In genomic region chr13:42818378-42818777, GRCm38 (mm10) we compare ENCODE assay signal across 9 mouse cellular contexts.
DNase-seq lines count a peak whose midpoint lies in the region; ATAC-seq and TF ChIP-seq lines count a peak whose summit lies in the region.
"Had no signal": no experiment of that assay in that cellular context is flagged by ENCODE, and none has a peak within 500 bp of the region (broad histone marks: within the 10 kb centered on the region; RNA-seq: fewer than 3 reads in every experiment).

No protein-coding gene starts in this region.

- no peak for TF ChIP-seq POLR2A in ES-Bruce4 (IDR thresholded peaks at IDR 0.05; ENCODE audit: insufficient read depth, low read length)
- TF ChIP-seq POLR2A in bone marrow, adult 2 months (IDR thresholded peaks at IDR 0.05; ENCODE audit: borderline replicate concordance, control insufficient read depth, low read depth, low read length) = no peak
- TF ChIP-seq POLR2A in embryonic fibroblast, embryonic 13.5 days (IDR thresholded peaks at IDR 0.05; ENCODE audit: low read depth, low read length) = no peak

- no peaks in the 10 kb centered on the region for H3K9me3 ChIP-seq in kidney, embryonic 16.5 days (ENCODE audit: low read length)
- peaks cover 3% of the 10 kb centered on the region; the same call in 1 of the 2 replicates for H3K9me3 ChIP-seq in ES-Bruce4 (replicated peaks; ENCODE audit: control insufficient read depth, insufficient read depth, low read length, poor library complexity, severe bottlenecking)
- no peaks in the 10 kb centered on the region for H3K9me3 ChIP-seq in limb, embryonic 11.5 days (ENCODE audit: control insufficient read depth, low read length)

- no peak for ATAC-seq in kidney, embryonic 16.5 days (ENCODE audit: low FRiP score, low TSS enrichment)
- no peak for ATAC-seq in limb, embryonic 11.5 days (ENCODE audit: insufficient number of reproducible peaks, low FRiP score, low TSS enrichment, low read depth)

- TF ChIP-seq EP300 in ES-Bruce4 (IDR thresholded peaks at IDR 0.05; ENCODE audit: insufficient read depth, low read depth, low read length) = no peak

- 45% methylated on average over 10 of the region's 10 CpGs for WGBS in kidney, embryonic 16.5 days
- WGBS in bone marrow, adult 2 months = 41% methylated on average over 10 of the region's 10 CpGs
- 54% methylated on average over 10 of the region's 10 CpGs for WGBS in limb, embryonic 11.5 days

- no peaks in the 10 kb centered on the region for H3K36me3 ChIP-seq in kidney, embryonic 16.5 days (ENCODE audit: insufficient read depth, low read length)
- no peaks in the 10 kb centered on the region for H3K36me3 ChIP-seq in ES-Bruce4 (ENCODE audit: control insufficient read depth, insufficient read depth, low read length, poor library complexity, severe bottlenecking)
- no peaks in the 10 kb centered on the region for H3K36me3 ChIP-seq in limb, embryonic 11.5 days (ENCODE audit: control insufficient read depth, insufficient read depth, low read length)

- no peaks in the 10 kb centered on the region for H3K27me3 ChIP-seq in kidney, embryonic 16.5 days (ENCODE audit: insufficient read depth, low read length)
- no peaks in the 10 kb centered on the region for H3K27me3 ChIP-seq in ES-Bruce4 (ENCODE audit: control insufficient read depth, insufficient read depth, low read length, poor library complexity, severe bottlenecking)
- no peaks in the 10 kb centered on the region for H3K27me3 ChIP-seq in limb, embryonic 11.5 days (ENCODE audit: control insufficient read depth, insufficient read depth, low read length)

- no peak overlapping the region for H3K27ac ChIP-seq in kidney, embryonic 16.5 days (ENCODE audit: low read length)
- H3K27ac ChIP-seq in ES-Bruce4 (ENCODE audit: insufficient read depth, low read length) = no peak overlapping the region
- no peak overlapping the region for H3K27ac ChIP-seq in bone marrow, adult 2 months (ENCODE audit: control insufficient read depth, insufficient read depth, low read depth, low read length, poor library complexity)
- no peak overlapping the region for H3K27ac ChIP-seq in embryonic fibroblast, embryonic 13.5 days (ENCODE audit: insufficient read depth, low read length)
- no peak overlapping the region for H3K27ac ChIP-seq in limb, embryonic 11.5 days (replicated peaks; ENCODE audit: low read depth, low read length)
- H3K27ac ChIP-seq: macrophage had no signal

- peak; percentile 84 for TF ChIP-seq CTCF in ES-Bruce4 (IDR thresholded peaks at IDR 0.05; ENCODE audit: low read depth, low read length)
- TF ChIP-seq CTCF in bone marrow, adult 2 months (IDR thresholded peaks at IDR 0.05; ENCODE audit: control insufficient read depth, insufficient read depth, low read length) = peak; percentile 82
- peak; percentile 66 for TF ChIP-seq CTCF in embryonic fibroblast, embryonic 13.5 days (IDR thresholded peaks at IDR 0.05; ENCODE audit: borderline replicate concordance, insufficient read depth, low read length)

- H3K9ac ChIP-seq in kidney, embryonic 16.5 days (replicated peaks; ENCODE audit: low read length) = no peak overlapping the region
- H3K9ac ChIP-seq in ES-Bruce4 (ENCODE audit: low read depth, poor library complexity, severe bottlenecking) = no peak overlapping the region
- H3K9ac ChIP-seq in limb, embryonic 11.5 days (ENCODE audit: low read length) = no peak overlapping the region

- peak; percentile 32 for DNase-seq in kidney, adult 11 months
- DNase-seq in limb, embryonic 11.5 days (ENCODE audit: low spot score) = peak; percentile 87
- DNase-seq in retina, embryonic 14.5 days (ENCODE audit: low spot score) = peak; percentile 85
- peak; percentile 32 to 69 for DNase-seq in urinary bladder, postnatal 4 days (ENCODE audit: low spot score in 2 of 2)

- H3K4me3 ChIP-seq in kidney, embryonic 16.5 days (ENCODE audit: low read length) = no peak overlapping the region
- no peak overlapping the region for H3K4me3 ChIP-seq in ES-Bruce4 (ENCODE audit: low read depth, low read length)
- H3K4me3 ChIP-seq in bone marrow, adult 2 months (replicated peaks; ENCODE audit: control insufficient read depth, low read depth, low read length) = no peak overlapping the region
- no peak overlapping the region for H3K4me3 ChIP-seq in embryonic fibroblast, embryonic 13.5 days (ENCODE audit: insufficient read depth, low read length)
- no peak overlapping the region for H3K4me3 ChIP-seq in limb, embryonic 11.5 days (ENCODE audit: low read depth, low read length)

- H3K4me1 ChIP-seq in kidney, embryonic 16.5 days (ENCODE audit: insufficient read depth, low read length) = peaks cover 17% of the 10 kb centered on the region
- no peaks in the 10 kb centered on the region for H3K4me1 ChIP-seq in ES-Bruce4 (ENCODE audit: control insufficient read depth, insufficient read depth, low read length)
- H3K4me1 ChIP-seq in bone marrow, adult 2 months (ENCODE audit: control insufficient read depth, insufficient read depth, low read length) = no peaks in the 10 kb centered on the region
- no peaks in the 10 kb centered on the region for H3K4me1 ChIP-seq in embryonic fibroblast, embryonic 13.5 days (ENCODE audit: control insufficient read depth, insufficient read depth, low read length)
- H3K4me1 ChIP-seq in limb, embryonic 11.5 days (ENCODE audit: control insufficient read depth, insufficient read depth, low read length) = no peaks in the 10 kb centered on the region

- no peak overlapping the region for H3K4me2 ChIP-seq in kidney, embryonic 16.5 days (replicated peaks; ENCODE audit: low read depth, low read length)
- no peak overlapping the region for H3K4me2 ChIP-seq in limb, embryonic 11.5 days (ENCODE audit: low read depth, severe bottlenecking)

Comparison
In these comparisons a context has a peak if more than half of its experiments do, and no peak if none do; other contexts are left out.
1. DNase-seq: peak in every context shown above with its lines; median percentile 87 in limb, embryonic 11.5 days; 85 in retina, embryonic 14.5 days; 50 in urinary bladder, postnatal 4 days; 32 in kidney, adult 11 months.